Mouse (Mus musculus): Measurements from ENCODE around the gene 1600014C23Rik. TPM values are rescaled to one million over a fixed set of nuclear protein-coding genes. Genes with fewer than 3 reads are reported as not detected.

1600014C23Rik gene
- total and polyA plus RNA-seq, 2 experiments from 2014 or later, result 0.67 TPM; not detected in 1

GRCm38 (mm10) chr17:45734333-45734732, 689 bp upstream of the 1600014C23Rik start:
- Histone ChIP-seq H3K27ac (ENCODE audit: low read depth, low read length) (0 out of 2 replicates have a peak overlapping the region, but pooled peaks have one; percentile 65), H3K9me3 (ENCODE audit: low read length) (no peaks in the 10 kb centered on the region), H3K27me3 (ENCODE audit: insufficient read depth, low read length) (0 out of 2 replicates have a peak, but pooled peaks cover 8% of the 10 kb centered on the region), H3K36me3 (ENCODE audit: insufficient read depth, low read length) (no peaks in the 10 kb centered on the region), H3K4me1 (ENCODE audit: insufficient read depth, low read length) (peaks cover 20% of the 10 kb centered on the region), H3K4me3 (ENCODE audit: low read depth, low read length) (peak overlapping the region; percentile 32; the same call in 1 of the 2 replicates), H3K4me2 (ENCODE audit: low read depth, low read length, poor library complexity, severe bottlenecking) (peak overlapping the region; percentile 81), H3K9ac (replicated peaks; ENCODE audit: low read length, poor library complexity, severe bottlenecking) (peak overlapping the region; percentile 55; the same call in 1 of the 2 replicates)
- peak; percentile 14; the same call in 1 of the 2 replicates for TF ChIP-seq CTCF (IDR thresholded peaks at IDR 0.05)
- no peak for ATAC-seq (ENCODE audit: low FRiP score)
- no peak for DNase-seq (ENCODE audit: low spot score)
- 13% methylated on average over 3 of the region's 3 CpGs for WGBS

DNA sequence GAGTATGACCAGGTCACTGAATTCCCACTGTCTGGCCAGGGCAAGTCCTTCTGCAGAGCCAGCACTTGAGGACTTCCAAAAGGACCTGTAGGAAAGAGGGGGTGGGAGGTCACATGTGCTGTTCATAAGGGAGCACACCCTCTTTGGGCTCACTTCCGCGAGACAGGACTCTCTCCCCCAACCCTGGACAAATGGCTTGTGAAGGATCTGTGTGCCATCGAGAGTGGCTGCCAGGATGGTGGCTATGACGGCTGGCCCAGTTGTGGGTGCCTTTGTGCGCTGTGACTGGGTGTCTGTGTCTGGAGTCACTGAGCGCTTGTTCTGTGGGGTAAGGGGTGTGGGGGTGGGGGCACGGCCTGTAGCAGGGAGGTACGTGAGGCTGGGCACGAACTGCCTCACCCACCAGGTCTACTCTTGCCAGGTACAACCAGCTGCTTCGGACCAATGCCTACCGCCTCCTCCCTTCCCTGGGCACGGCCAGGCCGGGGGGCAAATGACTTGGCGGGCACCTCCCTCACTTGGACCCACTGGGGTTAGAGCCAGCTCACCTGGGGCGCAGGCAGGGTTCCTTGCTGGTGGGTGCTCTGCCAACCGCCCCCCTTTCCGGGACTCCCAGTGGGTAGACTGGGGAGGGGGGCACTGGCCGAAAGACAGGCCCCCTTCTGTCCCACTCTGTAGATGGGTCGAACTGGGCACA, 458 bp downstream of the 1600014C23Rik start:
- Histone ChIP-seq H3K9me3 (ENCODE audit: low read length) (no peaks in the 10 kb centered on the region), H3K27me3 (ENCODE audit: insufficient read depth, low read length) (0 out of 2 replicates have a peak, but pooled peaks cover 8% of the 10 kb centered on the region), H3K9ac (replicated peaks; ENCODE audit: low read length, poor library complexity, severe bottlenecking) (no peak overlapping the region), H3K4me2 (ENCODE audit: low read depth, low read length, poor library complexity, severe bottlenecking) (peak overlapping the region; percentile 81; the same call in 1 of the 2 replicates), H3K4me3 (ENCODE audit: low read depth, low read length) (peak overlapping the region; percentile 32; the same call in 1 of the 2 replicates), H3K36me3 (ENCODE audit: insufficient read depth, low read length) (no peaks in the 10 kb centered on the region), H3K4me1 (ENCODE audit: insufficient read depth, low read length) (peaks cover 20% of the 10 kb centered on the region), H3K27ac (ENCODE audit: low read depth, low read length) (no peak overlapping the region)
- TF ChIP-seq CTCF (IDR thresholded peaks at IDR 0.05), result no peak
- ATAC-seq (ENCODE audit: low FRiP score) (no peak; the same call in 1 of the 2 replicates), DNase-seq (ENCODE audit: low spot score) (peak; percentile 26)
- WGBS, result 61% methylated on average over 19 of the region's 19 CpGs

- Histone ChIP-seq H3K4me2 (ENCODE audit: low read depth, low read length, poor library complexity, severe bottlenecking) (no peak overlapping the region), H3K27me3 (ENCODE audit: insufficient read depth, low read length) (0 out of 2 replicates have a peak, but pooled peaks cover 8% of the 10 kb centered on the region), H3K27ac (ENCODE audit: low read depth, low read length) (no peak overlapping the region), H3K4me1 (ENCODE audit: insufficient read depth, low read length) (peaks cover 20% of the 10 kb centered on the region), H3K36me3 (ENCODE audit: insufficient read depth, low read length) (no peaks in the 10 kb centered on the region), H3K9me3 (ENCODE audit: low read length) (no peaks in the 10 kb centered on the region), H3K9ac (replicated peaks; ENCODE audit: low read length, poor library complexity, severe bottlenecking) (no peak overlapping the region), H3K4me3 (ENCODE audit: low read depth, low read length) (no peak overlapping the region)
- peak; percentile 96 for TF ChIP-seq CTCF (IDR thresholded peaks at IDR 0.05)
- DNase-seq (ENCODE audit: low spot score) (peak; percentile 91), ATAC-seq (ENCODE audit: low FRiP score) (no peak)
- WGBS, result 20% methylated on average over 9 of the region's 9 CpGs
Measured at GRCm38 (mm10) chr17:45731172-45731864, 2.3 kb downstream of the 1600014C23Rik start.

- Histone ChIP-seq H3K36me3 (ENCODE audit: insufficient read depth, low read length) (no peaks in the 10 kb centered on the region), H3K4me3 (ENCODE audit: low read depth, low read length) (no peak overlapping the region), H3K4me2 (ENCODE audit: low read depth, low read length, poor library complexity, severe bottlenecking) (no peak overlapping the region), H3K9me3 (ENCODE audit: low read length) (no peaks in the 10 kb centered on the region), H3K9ac (replicated peaks; ENCODE audit: low read length, poor library complexity, severe bottlenecking) (no peak overlapping the region), H3K27me3 (ENCODE audit: insufficient read depth, low read length) (0 out of 2 replicates have a peak, but pooled peaks cover 8% of the 10 kb centered on the region), H3K27ac (ENCODE audit: low read depth, low read length) (no peak overlapping the region), H3K4me1 (ENCODE audit: insufficient read depth, low read length) (peaks cover 14% of the 10 kb centered on the region)
- DNase-seq (ENCODE audit: low spot score), result no peak
- TF ChIP-seq CTCF (IDR thresholded peaks at IDR 0.05), result no peak
- WGBS, result 83% methylated on average over 4 of the region's 4 CpGs
- ATAC-seq (ENCODE audit: low FRiP score), result no peak
Measured at GRCm38 (mm10) chr17:45730696-45731095, 2.9 kb downstream of the 1600014C23Rik start.

- ATAC-seq (ENCODE audit: low FRiP score) (no peak), DNase-seq (ENCODE audit: low spot score) (no peak)
- Histone ChIP-seq H3K9me3 (ENCODE audit: low read length) (no peaks in the 10 kb centered on the region), H3K27ac (ENCODE audit: low read depth, low read length) (no peak overlapping the region), H3K27me3 (ENCODE audit: insufficient read depth, low read length) (0 out of 2 replicates have a peak, but pooled peaks cover 8% of the 10 kb centered on the region), H3K36me3 (ENCODE audit: insufficient read depth, low read length) (no peaks in the 10 kb centered on the region), H3K4me2 (ENCODE audit: low read depth, low read length, poor library complexity, severe bottlenecking) (no peak overlapping the region), H3K4me3 (ENCODE audit: low read depth, low read length) (no peak overlapping the region), H3K9ac (replicated peaks; ENCODE audit: low read length, poor library complexity, severe bottlenecking) (no peak overlapping the region), H3K4me1 (ENCODE audit: insufficient read depth, low read length) (peaks cover 11% of the 10 kb centered on the region)
- WGBS, result 61% methylated on average over 10 of the region's 10 CpGs
- no peak for TF ChIP-seq CTCF (IDR thresholded peaks at IDR 0.05)
Measured at GRCm38 (mm10) chr17:45729387-45729786, 4.3 kb downstream of the 1600014C23Rik start.

Data from midbrain, postnatal 0 days (tissue).